Mouse (Mus musculus): ENCODE measurements around the gene Syf2. TPM values are rescaled to one million over a fixed set of nuclear protein-coding genes. Genes with fewer than 3 reads are reported as not detected.
A peak's percentile ranks its signal among the peaks of the same experiment; 100 is the strongest.

Gene Syf2
- polyA plus RNA-seq, 1 experiment from 2014 or later, result 78.9 TPM

DNA sequence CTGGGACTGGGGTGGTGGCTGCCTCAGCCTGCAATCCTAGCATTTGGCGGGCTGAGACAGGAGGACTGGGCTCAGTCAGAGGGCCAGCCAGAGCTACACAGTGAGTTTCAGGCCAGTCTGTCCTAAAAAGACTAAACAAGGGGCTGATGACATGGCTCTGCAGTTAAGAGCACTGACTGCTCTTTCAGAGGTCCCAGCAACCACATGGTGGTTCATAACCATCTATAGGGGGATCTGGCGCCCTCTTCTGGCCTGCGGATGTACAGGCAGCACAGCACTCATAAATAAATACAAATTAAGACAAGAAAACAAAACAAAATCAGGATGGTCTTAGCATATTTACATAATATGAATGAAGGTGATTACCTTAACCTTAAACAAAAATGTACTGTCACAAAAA is 17.3 kb upstream of the Syf2 start:
- H3K4me2 ChIP-seq (ENCODE audit: low read depth, low read length), result no peak overlapping the region; the same call in 1 of the 2 replicates
- peak overlapping the region; percentile 93; the same call in 1 of the 2 replicates for H3K9ac ChIP-seq (ENCODE audit: low read length)
- H3K27me3 ChIP-seq (ENCODE audit: control insufficient read depth, insufficient read depth, low read length), result no peaks in the 10 kb centered on the region
- H3K27ac ChIP-seq (ENCODE audit: low read length), result no peak overlapping the region
- peaks cover 19% of the 10 kb centered on the region for H3K4me1 ChIP-seq (ENCODE audit: control insufficient read depth, insufficient read depth, low read length)
- no peak for ATAC-seq (replicated peaks; ENCODE audit: extremely low read depth, insufficient read depth, low FRiP score)
- H3K4me3 ChIP-seq (ENCODE audit: low read length), result no peak overlapping the region
- WGBS, result 37% methylated on average over 3 of the region's 3 CpGs
- no peaks in the 10 kb centered on the region for H3K9me3 ChIP-seq (replicated peaks; ENCODE audit: control insufficient read depth, low read length)
- H3K36me3 ChIP-seq (ENCODE audit: control insufficient read depth, insufficient read depth), result peaks cover 20% of the 10 kb centered on the region

DNA sequence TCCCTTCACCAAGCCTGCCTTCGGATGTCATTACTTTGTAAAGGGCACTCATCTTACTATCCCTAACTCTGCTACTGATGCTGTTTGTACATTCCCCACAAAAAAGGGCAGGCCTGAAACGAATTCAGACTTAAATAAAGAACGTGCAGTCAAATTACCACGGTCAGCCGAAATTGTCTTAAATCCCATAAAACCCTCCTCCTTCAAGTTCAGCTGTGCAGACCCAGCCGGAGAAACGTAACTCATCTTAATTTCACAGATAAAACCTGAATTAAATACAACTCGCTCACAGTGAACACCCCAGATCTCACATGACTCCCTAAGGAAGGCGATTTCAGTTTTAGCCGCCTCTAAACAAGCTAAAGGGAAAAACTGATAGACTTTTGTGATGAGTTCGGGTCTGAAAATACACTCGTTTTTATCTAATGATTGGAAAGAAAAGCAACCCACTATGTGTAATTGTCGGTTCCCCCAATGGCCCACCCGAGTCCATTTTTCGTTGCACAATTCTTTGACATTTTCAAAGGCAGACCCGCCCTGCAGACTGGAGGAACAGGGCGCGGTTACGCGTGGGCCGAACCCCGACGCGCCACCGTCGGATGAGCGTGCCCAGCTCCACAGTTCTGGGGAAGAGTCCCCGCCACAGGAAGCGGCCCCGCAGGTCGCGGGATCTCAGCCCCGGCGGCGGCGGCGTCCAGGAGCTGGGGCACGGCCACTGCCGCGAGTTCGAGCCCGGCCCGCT is 16.4 kb upstream of the Syf2 start:
- H3K27ac ChIP-seq (ENCODE audit: low read length), result peak overlapping the region; percentile 93
- peak overlapping the region; percentile 98 for H3K4me3 ChIP-seq (ENCODE audit: low read length)
- peak overlapping the region; percentile 93 for H3K9ac ChIP-seq (ENCODE audit: low read length)
- WGBS, result 1% methylated on average over 43 of the region's 43 CpGs
- ATAC-seq (replicated peaks; ENCODE audit: extremely low read depth, insufficient read depth, low FRiP score), result peak; percentile 72
- peaks cover 11% of the 10 kb centered on the region for H3K36me3 ChIP-seq (ENCODE audit: control insufficient read depth, insufficient read depth)
- no peaks in the 10 kb centered on the region for H3K9me3 ChIP-seq (replicated peaks; ENCODE audit: control insufficient read depth, low read length)
- no peaks in the 10 kb centered on the region for H3K27me3 ChIP-seq (ENCODE audit: control insufficient read depth, insufficient read depth, low read length)
- peaks cover 20% of the 10 kb centered on the region for H3K4me1 ChIP-seq (ENCODE audit: control insufficient read depth, insufficient read depth, low read length)
- peak overlapping the region; percentile 92 for H3K4me2 ChIP-seq (ENCODE audit: low read depth, low read length)

DNA sequence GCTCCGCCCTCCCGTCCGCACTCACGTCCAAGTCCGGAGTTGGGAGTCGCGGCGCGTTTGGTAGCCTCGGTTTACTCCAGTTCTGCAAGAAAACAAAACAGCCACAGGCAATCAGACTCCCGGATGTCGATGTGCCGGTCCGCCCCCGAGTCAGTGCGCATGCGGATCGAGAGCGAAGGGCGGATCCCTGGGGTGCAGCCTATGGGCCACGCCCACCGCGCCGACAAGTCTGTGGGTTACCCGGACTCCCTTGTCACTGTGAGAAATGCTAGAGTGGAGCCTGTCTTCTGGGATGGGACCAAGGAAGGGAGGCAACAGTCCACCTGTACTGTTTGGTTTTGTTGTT is 15.9 kb upstream of the Syf2 start, which contains the start of gene Tmem50a:
Gene Tmem50a (minus strand): TSS at position 161 of the 346 bp plus-strand sequence.
- peaks cover 7% of the 10 kb centered on the region; the same call in 1 of the 2 replicates for H3K36me3 ChIP-seq (ENCODE audit: control insufficient read depth, insufficient read depth)
- peak within 1 kb of the TSS; percentile 93 for H3K9ac ChIP-seq (ENCODE audit: low read length)

DNA sequence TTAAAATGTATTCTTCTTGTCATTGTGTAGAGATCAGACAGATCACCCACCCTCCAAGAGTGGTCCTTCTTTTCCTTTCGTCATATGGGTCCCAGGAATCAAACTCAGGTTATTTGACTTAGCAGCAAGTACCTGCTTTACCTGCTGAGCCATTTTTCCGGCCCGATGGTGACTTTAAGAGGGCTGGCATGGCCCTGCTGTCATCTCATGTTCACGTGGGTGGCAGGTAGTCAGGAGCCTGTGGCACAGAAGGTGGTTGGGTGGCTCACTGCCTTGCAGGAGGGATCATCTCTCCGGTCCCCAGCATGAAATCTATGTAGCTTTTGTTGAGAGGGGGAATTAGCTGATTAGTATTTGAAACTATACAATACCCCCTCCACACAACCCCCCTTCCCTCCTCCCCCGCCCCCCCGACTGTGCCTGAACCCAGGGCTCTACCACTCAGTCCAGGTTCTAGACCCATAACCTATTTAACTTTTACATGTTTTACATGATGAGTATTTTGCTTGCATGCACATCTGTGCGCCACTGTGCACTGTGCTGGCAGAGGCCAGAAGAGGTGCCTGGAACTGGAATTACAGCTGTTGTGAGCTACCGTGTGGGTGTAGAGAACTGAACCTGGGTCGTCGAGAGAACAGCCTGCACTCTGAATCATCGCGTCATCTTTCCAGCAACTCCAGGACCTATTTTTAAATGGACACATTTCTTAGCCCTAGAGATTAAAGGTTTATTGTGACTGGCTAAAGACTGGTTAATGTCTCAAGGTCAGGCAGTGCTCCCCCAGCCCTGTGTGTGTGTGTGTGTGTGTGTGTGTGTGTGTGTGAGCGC is 15.3 kb upstream of the Syf2 start:
- H3K4me3 ChIP-seq (ENCODE audit: low read length), result peak overlapping the region; percentile 98
- no peaks in the 10 kb centered on the region for H3K27me3 ChIP-seq (ENCODE audit: control insufficient read depth, insufficient read depth, low read length)
- peaks cover 20% of the 10 kb centered on the region for H3K4me1 ChIP-seq (ENCODE audit: control insufficient read depth, insufficient read depth, low read length)
- peaks cover 5% of the 10 kb centered on the region; the same call in 1 of the 2 replicates for H3K36me3 ChIP-seq (ENCODE audit: control insufficient read depth, insufficient read depth)
- peak overlapping the region; percentile 93 for H3K9ac ChIP-seq (ENCODE audit: low read length)
- H3K27ac ChIP-seq (ENCODE audit: low read length), result peak overlapping the region; percentile 93
- no peak for ATAC-seq (replicated peaks; ENCODE audit: extremely low read depth, insufficient read depth, low FRiP score)
- no peaks in the 10 kb centered on the region for H3K9me3 ChIP-seq (replicated peaks; ENCODE audit: control insufficient read depth, low read length)
- WGBS, result 52% methylated on average over 14 of the region's 14 CpGs
- H3K4me2 ChIP-seq (ENCODE audit: low read depth, low read length), result peak overlapping the region; percentile 92

More for the DNA sequence above, 15.9 kb upstream of the Syf2 start, which contains the start of gene Tmem50a:
- WGBS, result 0% methylated on average over 25 of the region's 25 CpGs
- Histone ChIP-seq H3K4me3 (ENCODE audit: low read length) (peak within 1 kb of the TSS; percentile 98), H3K9me3 (replicated peaks; ENCODE audit: control insufficient read depth, low read length) (no peaks in the 10 kb centered on the region), H3K27ac (ENCODE audit: low read length) (peak within 1 kb of the TSS; percentile 93), H3K4me1 (ENCODE audit: control insufficient read depth, insufficient read depth, low read length) (peaks cover 20% of the 10 kb centered on the region), H3K4me2 (ENCODE audit: low read depth, low read length) (peak within 1 kb of the TSS; percentile 92), H3K27me3 (ENCODE audit: control insufficient read depth, insufficient read depth, low read length) (no peaks in the 10 kb centered on the region)
- ATAC-seq (replicated peaks; ENCODE audit: extremely low read depth, insufficient read depth, low FRiP score), result peak; percentile 92

DNA sequence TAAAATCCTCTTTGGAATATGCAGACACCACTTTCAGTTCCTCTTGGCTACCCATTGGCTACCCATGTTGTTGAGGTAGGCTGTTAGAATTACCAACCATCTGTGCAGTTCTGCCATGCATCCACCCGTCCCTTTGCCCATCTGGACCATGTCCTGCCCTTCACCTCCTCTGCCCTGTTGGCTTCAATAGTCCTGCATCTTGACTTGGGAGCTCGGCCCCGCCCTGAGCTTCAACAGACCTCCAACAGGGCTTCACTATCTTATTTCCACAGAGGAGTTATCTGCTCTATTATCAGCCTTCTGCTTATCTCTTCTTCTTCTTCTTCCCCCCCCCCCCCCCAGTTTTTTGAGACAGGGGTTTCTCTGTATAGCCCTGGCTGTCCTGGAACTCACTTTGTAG is 13.5 kb upstream of the Syf2 start:
- H3K4me1 ChIP-seq (ENCODE audit: control insufficient read depth, insufficient read depth, low read length), result peaks cover 20% of the 10 kb centered on the region
- no peaks in the 10 kb centered on the region for H3K36me3 ChIP-seq (ENCODE audit: control insufficient read depth, insufficient read depth)
- H3K27me3 ChIP-seq (ENCODE audit: control insufficient read depth, insufficient read depth, low read length), result no peaks in the 10 kb centered on the region
- WGBS, result 66% methylated on average over 3 of the region's 3 CpGs
- H3K9me3 ChIP-seq (replicated peaks; ENCODE audit: control insufficient read depth, low read length), result no peaks in the 10 kb centered on the region
- no peak for ATAC-seq (replicated peaks; ENCODE audit: extremely low read depth, insufficient read depth, low FRiP score)
- H3K27ac ChIP-seq (ENCODE audit: low read length), result no peak overlapping the region
- no peak overlapping the region for H3K9ac ChIP-seq (ENCODE audit: low read length)
- H3K4me2 ChIP-seq (ENCODE audit: low read depth, low read length), result no peak overlapping the region
- H3K4me3 ChIP-seq (ENCODE audit: low read length), result no peak overlapping the region

DNA sequence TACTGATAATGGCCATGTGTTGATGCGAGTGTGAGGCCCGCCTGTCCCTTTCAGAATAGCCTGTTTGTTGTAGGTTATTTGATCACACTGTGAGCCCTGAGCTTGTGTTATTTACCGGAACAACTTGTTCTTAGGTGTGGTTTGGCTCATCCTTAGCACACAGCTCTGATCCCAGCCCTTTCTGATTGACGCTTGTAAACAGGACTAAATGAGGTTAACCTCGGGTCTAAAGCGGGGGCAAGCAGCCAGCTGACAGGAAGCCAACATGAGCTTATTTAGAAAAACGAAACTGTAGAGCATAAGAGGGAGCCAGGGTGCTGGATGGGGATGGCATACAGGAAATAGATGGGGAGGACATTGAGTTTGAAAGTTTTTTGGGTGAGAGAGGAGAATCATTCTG is 12.3 kb upstream of the Syf2 start:
- 37% methylated on average over 7 of the region's 7 CpGs for WGBS
- Histone ChIP-seq H3K27ac (ENCODE audit: low read length) (peak overlapping the region; percentile 64), H3K4me3 (ENCODE audit: low read length) (no peak overlapping the region), H3K9me3 (replicated peaks; ENCODE audit: control insufficient read depth, low read length) (no peaks in the 10 kb centered on the region), H3K27me3 (ENCODE audit: control insufficient read depth, insufficient read depth, low read length) (no peaks in the 10 kb centered on the region), H3K4me1 (ENCODE audit: control insufficient read depth, insufficient read depth, low read length) (peaks cover 19% of the 10 kb centered on the region), H3K36me3 (ENCODE audit: control insufficient read depth, insufficient read depth) (no peaks in the 10 kb centered on the region), H3K4me2 (ENCODE audit: low read depth, low read length) (no peak overlapping the region), H3K9ac (ENCODE audit: low read length) (no peak overlapping the region)
- no peak for ATAC-seq (replicated peaks; ENCODE audit: extremely low read depth, insufficient read depth, low FRiP score)

DNA sequence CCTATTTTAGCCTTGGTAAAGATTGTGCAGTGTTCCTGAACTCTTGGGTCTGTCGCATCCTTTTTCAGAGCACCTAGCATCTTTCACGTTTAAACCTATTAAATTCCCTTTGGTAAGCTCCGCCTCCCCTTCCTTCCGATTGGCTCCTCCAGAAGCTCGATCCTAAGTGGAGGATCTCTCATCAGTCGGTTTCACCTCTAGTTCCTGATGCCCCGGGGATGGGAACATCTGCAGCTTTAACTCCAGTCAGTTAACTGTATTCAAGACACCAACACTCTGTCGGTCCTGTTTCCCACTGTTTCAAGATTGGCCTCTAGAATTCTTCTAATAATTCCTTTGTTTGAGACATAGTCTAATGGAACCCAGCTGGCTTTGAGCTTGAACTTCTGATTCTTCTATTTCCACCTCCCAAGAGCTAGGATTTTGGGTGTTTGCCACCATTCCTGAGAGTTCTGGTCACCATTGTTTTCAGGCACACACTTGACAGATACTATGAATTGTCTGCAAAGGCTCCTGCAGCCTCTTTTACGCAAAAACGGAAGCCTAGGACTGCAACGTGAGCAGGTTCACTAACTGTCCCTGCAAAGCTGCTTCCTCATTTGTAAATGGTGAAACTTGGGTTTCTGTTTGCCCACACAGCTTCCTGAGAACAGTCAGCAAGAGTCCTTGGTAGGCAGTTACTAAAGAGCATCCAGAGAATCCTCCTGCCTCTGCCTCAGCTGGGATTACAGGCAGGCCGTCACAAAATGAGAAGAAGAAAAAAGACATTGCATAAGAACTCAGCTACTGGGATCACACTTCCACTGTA is 10.8 kb upstream of the Syf2 start:
- peak overlapping the region; percentile 27; the same call in 1 of the 2 replicates for H3K27ac ChIP-seq (ENCODE audit: low read length)
- 39% methylated on average over 12 of the region's 12 CpGs for WGBS

DNA sequence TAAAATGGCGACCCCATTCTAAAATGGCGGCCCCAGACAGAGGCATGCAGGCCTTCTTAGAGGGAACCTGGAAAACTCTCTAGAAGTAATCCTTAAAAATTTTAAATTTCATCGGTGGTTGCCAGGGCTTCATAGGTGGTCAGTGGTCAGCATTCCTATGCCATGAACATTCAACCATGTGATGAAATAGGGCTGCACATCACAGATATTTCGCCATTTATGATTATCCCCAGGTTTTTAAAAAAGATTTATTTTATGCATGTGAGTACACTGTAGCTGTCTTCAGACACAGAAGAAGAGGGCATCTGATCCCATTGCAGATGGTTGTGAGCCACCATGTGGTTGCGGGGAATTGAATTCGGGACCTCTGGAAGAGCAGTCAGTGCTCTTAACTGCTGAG is 10.1 kb upstream of the Syf2 start:
- 91% methylated on average over 6 of the region's 6 CpGs for WGBS
- no peaks in the 10 kb centered on the region for H3K27me3 ChIP-seq (ENCODE audit: control insufficient read depth, insufficient read depth, low read length)
- no peak for ATAC-seq (replicated peaks; ENCODE audit: extremely low read depth, insufficient read depth, low FRiP score)
- H3K27ac ChIP-seq (ENCODE audit: low read length), result peak overlapping the region; percentile 27; the same call in 1 of the 2 replicates
- no peak overlapping the region for H3K9ac ChIP-seq (ENCODE audit: low read length)
- H3K9me3 ChIP-seq (replicated peaks; ENCODE audit: control insufficient read depth, low read length), result no peaks in the 10 kb centered on the region
- H3K36me3 ChIP-seq (ENCODE audit: control insufficient read depth, insufficient read depth), result peaks cover 5% of the 10 kb centered on the region; the same call in 1 of the 2 replicates
- H3K4me2 ChIP-seq (ENCODE audit: low read depth, low read length), result no peak overlapping the region
- H3K4me3 ChIP-seq (ENCODE audit: low read length), result no peak overlapping the region
- peaks cover 15% of the 10 kb centered on the region for H3K4me1 ChIP-seq (ENCODE audit: control insufficient read depth, insufficient read depth, low read length)

More for the DNA sequence above, 10.8 kb upstream of the Syf2 start:
- Histone ChIP-seq H3K36me3 (ENCODE audit: control insufficient read depth, insufficient read depth) (no peaks in the 10 kb centered on the region), H3K9me3 (replicated peaks; ENCODE audit: control insufficient read depth, low read length) (no peaks in the 10 kb centered on the region), H3K4me2 (ENCODE audit: low read depth, low read length) (peak overlapping the region; percentile 26; the same call in 1 of the 2 replicates), H3K4me1 (ENCODE audit: control insufficient read depth, insufficient read depth, low read length) (peaks cover 15% of the 10 kb centered on the region), H3K9ac (ENCODE audit: low read length) (no peak overlapping the region), H3K4me3 (ENCODE audit: low read length) (no peak overlapping the region), H3K27me3 (ENCODE audit: control insufficient read depth, insufficient read depth, low read length) (no peaks in the 10 kb centered on the region)
- no peak for ATAC-seq (replicated peaks; ENCODE audit: extremely low read depth, insufficient read depth, low FRiP score)
